Mouse (Mus musculus) stomach, embryonic 15.5 days (tissue): Measurements from ENCODE around the gene Etnppl. TPM values are rescaled to one million over a fixed set of nuclear protein-coding genes. Genes with fewer than 3 reads are reported as not detected.

Experiments
- ATAC-seq: fragments of 200-750 bp; cut with Nextera tagmentation; 2 replicates; pipeline ENCODE4 v1.8.0; 2017; ENCODE audit warnings: low read depth, moderate number of reproducible peaks, moderate TSS enrichment; ENCODE audit not compliant: insufficient read depth, low FRiP score
- H3K27ac ChIP-seq: fragments of 300-500 bp; sonication (generic); 2 replicates; pipeline ENCODE4 v1.5.1; 2015; ENCODE audit warnings: mild to moderate bottlenecking, inconsistent platforms
- H3K27me3 ChIP-seq: fragments of 300-500 bp; sonication (generic); replicated peaks from 2 replicates; pipeline ENCODE4 v1.6.1; 2015; ENCODE audit warnings: inconsistent platforms
- H3K36me3 ChIP-seq: fragments of 300-500 bp; sonication (generic); 2 replicates; pipeline ENCODE4 v1.6.1; 2015; ENCODE audit warnings: inconsistent platforms
- H3K4me1 ChIP-seq: fragments of 300-500 bp; sonication (generic); 2 replicates; pipeline ENCODE4 v1.6.1; 2015; ENCODE audit warnings: inconsistent platforms
- H3K4me2 ChIP-seq: fragments of 300-500 bp; sonication (generic); 2 replicates; pipeline ENCODE4 v1.6.1; 2015; ENCODE audit warnings: mild to moderate bottlenecking, inconsistent platforms
- H3K4me3 ChIP-seq: fragments of 300-500 bp; sonication (generic); replicated peaks from 2 replicates; pipeline ENCODE4 v1.5.1; 2015; ENCODE audit warnings: inconsistent platforms
- H3K9ac ChIP-seq: fragments of 300-500 bp; sonication (generic); 2 replicates; pipeline ENCODE4 v1.6.1; 2015; ENCODE audit warnings: inconsistent platforms
- H3K9me3 ChIP-seq: fragments of 300-500 bp; sonication (generic); 2 replicates; pipeline ENCODE4 v1.6.1; 2016; ENCODE audit warnings: inconsistent platforms
- WGBS: fragments of 180-500 bp; shearing (Covaris S2); methylation state at CpG from one replicate; pipeline ENCODE4 v1.1.7; 2015; 5-methylcytosine and 5-hydroxymethylcytosine counted together
- polyA plus RNA-seq: library from polyadenylated mRNA; unstranded; fragments of >200 nt; fragmentation: Nextera tagmentation; extraction: Ambion mirVana; gene quantifications from 2 replicates; pipeline ENCODE4 v1.2.1, GENCODE M21; 2015

Gene Etnppl
- polyA plus RNA-seq, result 0.09 TPM in 1 of 2 replicates, not detected in the other

DNA sequence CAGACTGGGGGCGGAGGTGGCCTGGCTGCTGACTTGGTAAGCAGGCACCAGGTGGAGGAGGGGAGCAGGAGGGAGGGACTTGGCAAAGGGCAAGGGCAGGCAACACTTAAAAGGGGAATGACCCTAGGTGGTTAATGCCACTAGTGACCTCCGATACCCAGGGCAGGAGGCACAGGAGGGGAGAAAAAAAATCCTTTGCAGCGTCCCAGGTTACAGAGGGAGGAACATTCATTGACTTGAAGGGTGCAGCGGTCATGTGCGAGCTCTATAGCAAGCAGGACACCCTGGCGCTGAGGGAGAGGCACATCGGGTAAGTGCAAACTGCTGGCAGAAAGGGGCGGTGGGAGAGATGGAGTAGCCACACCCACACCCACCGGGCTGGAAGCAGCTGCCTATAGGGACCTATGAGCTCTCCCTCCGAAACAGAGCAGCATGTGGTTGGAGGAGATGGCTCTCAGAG, at the start of gene Etnppl:
Gene Etnppl (plus strand): TSS at position 10 of the 460 bp plus-strand sequence.
- Histone ChIP-seq H3K4me2 (peak within 1 kb of the TSS; percentile 39), H3K9ac (no peak within 1 kb of the TSS), H3K27ac (no peak within 1 kb of the TSS), H3K4me1 (no peaks in the 10 kb centered on the region), H3K9me3 (no peaks in the 10 kb centered on the region), H3K36me3 (no peaks in the 10 kb centered on the region), H3K4me3 (0 out of 2 replicates have a peak within 1 kb of the TSS, but pooled peaks have one; percentile 5), H3K27me3 (no peaks in the 10 kb centered on the region)
- no peak for ATAC-seq
- WGBS, result 4% methylated on average over 10 of the region's 10 CpGs

DNA sequence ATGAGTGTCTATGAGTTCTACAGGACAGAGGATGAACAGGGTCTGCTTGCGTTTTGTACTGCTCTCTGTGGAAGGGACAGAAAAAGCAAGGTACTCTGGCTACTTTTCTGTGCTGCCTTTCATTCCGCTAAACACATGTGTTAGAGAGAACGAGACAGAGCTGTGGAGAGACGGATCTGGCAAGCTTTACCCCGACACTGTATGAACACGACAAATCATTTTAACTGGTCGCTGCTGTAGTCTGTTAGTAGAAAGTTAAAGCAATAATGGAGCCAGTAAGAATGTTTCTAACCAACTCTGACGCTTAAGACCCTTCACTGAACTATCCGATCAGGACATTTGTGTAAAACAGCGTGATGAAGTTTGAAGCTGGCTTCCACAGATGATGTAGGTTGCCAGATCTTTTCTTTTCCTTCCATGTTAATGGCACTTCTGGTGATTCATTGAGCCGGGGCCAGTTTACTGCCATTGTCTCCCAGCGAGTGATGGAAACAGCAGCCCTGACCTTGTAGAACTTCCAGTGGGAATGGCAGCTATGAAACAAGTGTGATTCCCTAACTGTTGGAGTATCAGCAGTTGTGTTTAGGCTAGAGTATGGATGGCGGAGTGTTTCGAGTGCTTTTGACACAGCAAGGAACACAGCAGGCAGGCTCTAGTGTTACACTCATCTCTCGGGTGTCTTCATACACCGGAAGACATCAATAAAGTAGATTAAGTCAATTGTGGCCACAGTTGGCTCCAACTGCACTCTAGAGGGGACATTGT, 48.7 kb upstream of the Etnppl start:
- Histone ChIP-seq H3K27ac (no peak overlapping the region), H3K4me2 (no peak overlapping the region), H3K4me1 (no peaks in the 10 kb centered on the region), H3K27me3 (0 out of 2 replicates have a peak, but pooled peaks cover 3% of the 10 kb centered on the region), H3K36me3 (no peaks in the 10 kb centered on the region), H3K9me3 (no peaks in the 10 kb centered on the region), H3K9ac (no peak overlapping the region), H3K4me3 (no peak overlapping the region)
- ATAC-seq, result no peak
- 58% methylated on average over 16 of the region's 16 CpGs for WGBS

DNA sequence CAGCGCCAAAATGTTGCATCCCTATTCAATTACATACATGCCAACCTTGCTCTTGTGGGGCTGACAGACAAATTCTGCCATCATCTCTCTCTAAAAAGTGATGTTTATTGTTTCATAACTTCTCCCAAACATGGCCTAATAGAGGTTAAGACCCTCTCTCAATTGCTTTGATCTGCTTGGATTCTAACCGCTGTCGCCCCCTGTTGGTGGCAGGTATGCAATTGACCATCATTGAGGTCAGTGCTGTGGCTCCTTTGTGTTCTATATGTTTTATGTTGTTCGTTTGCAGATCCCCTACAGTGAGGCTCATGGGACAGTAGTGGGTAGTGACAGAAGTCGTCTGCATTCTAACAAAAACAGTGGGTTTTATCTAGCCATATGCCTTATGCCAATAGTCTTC, 44.0 kb upstream of the Etnppl start:
- H3K4me2 ChIP-seq, result no peak overlapping the region
- no peak for ATAC-seq
- no peaks in the 10 kb centered on the region for H3K36me3 ChIP-seq
- no peak overlapping the region for H3K4me3 ChIP-seq
- H3K27ac ChIP-seq, result no peak overlapping the region
- no peaks in the 10 kb centered on the region for H3K27me3 ChIP-seq
- no peaks in the 10 kb centered on the region for H3K4me1 ChIP-seq
- no peak overlapping the region for H3K9ac ChIP-seq
- WGBS, result 71% methylated on average over 5 of the region's 5 CpGs
- no peaks in the 10 kb centered on the region for H3K9me3 ChIP-seq

DNA sequence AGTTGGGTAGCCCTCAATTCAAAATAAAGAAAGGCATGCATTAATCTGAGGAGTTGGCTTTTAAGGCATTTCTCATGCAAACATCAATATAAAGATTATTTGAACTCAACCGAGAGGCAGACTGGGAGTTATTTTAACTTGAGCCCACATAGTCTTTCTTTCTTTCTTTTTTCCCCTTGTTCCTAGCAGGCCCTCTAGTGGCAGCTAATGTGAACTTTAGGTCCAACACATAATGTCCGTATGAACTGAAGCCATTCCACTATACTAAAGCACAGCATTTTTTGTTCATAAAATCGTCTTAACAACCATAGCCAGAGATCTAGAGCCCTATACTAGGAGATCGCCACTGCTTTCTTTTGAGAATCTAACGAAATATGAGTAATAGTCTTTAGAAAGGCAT, 42.6 kb upstream of the Etnppl start:
- H3K9ac ChIP-seq, result no peak overlapping the region
- WGBS, result 27% methylated on average over 5 of the region's 5 CpGs
- H3K36me3 ChIP-seq, result no peaks in the 10 kb centered on the region
- no peak overlapping the region for H3K27ac ChIP-seq
- H3K4me2 ChIP-seq, result no peak overlapping the region
- no peaks in the 10 kb centered on the region for H3K27me3 ChIP-seq
- no peak for ATAC-seq
- no peaks in the 10 kb centered on the region for H3K9me3 ChIP-seq
- H3K4me3 ChIP-seq, result no peak overlapping the region
- no peaks in the 10 kb centered on the region for H3K4me1 ChIP-seq

DNA sequence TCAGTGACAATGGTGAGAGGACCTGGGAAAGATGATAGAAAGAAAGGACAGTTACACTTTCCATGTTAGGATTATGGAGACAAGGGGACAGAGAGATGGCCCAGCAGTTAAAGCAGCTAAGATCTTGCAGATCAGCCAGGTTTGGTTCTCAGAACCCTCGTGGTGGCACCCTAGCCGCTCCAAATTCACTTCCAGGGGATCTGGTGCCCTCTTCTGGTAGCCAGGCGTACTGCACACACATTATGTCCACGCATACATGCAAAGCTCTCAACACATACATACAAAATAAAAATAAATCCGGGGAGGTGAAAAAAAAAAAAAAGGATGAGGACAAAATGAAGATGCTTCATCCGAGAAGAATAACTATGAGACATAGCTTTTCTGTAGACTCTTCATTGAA, 40.6 kb upstream of the Etnppl start:
- Histone ChIP-seq H3K4me1 (no peaks in the 10 kb centered on the region), H3K9ac (no peak overlapping the region), H3K9me3 (no peaks in the 10 kb centered on the region), H3K27ac (no peak overlapping the region), H3K4me3 (no peak overlapping the region), H3K27me3 (no peaks in the 10 kb centered on the region), H3K4me2 (no peak overlapping the region), H3K36me3 (no peaks in the 10 kb centered on the region)
- 64% methylated on average over 6 of the region's 6 CpGs for WGBS
- no peak for ATAC-seq

DNA sequence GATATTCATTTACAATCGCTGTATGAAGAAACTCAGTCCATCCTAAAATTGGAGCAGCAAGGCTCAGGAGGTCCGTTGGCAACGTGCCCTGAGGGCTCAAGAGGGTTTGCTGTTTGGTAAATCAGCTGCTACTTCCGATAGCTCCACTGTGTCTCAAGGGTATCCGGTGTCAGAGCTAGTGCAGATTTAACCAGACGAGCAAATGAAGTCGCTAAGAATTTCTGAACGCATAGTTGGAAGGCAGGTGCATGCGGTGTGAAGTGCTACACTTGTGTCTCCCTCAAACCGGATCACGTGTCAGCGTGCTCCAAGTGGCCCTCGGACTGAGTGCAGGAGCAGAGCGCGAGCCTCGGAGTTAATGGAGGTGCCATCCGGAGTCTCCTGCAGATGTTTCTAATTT, 37.7 kb upstream of the Etnppl start:
- Histone ChIP-seq H3K27ac (no peak overlapping the region), H3K4me2 (no peak overlapping the region), H3K27me3 (no peaks in the 10 kb centered on the region), H3K4me3 (no peak overlapping the region), H3K36me3 (no peaks in the 10 kb centered on the region), H3K4me1 (no peaks in the 10 kb centered on the region), H3K9ac (no peak overlapping the region), H3K9me3 (no peaks in the 10 kb centered on the region)
- 68% methylated on average over 17 of the region's 17 CpGs for WGBS
- ATAC-seq, result no peak

DNA sequence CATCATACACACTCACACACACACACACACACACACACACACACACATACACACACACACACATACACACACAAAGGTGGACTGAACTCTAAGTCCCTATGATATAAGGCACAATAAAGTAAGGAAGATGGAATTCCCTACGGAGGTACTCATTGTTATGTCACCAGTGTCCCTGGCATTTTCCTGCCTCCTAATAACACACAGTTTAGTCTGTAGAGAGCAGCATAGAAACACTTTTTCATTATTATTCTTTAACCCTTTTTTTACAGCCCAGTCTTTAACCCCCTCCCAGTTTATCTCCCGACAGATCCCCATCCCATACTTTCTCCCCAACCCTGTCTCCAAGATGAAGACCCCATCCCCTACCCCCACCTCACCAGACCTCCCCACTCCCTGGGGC, 35.7 kb upstream of the Etnppl start:
- ATAC-seq, result no peak
- H3K4me2 ChIP-seq, result no peak overlapping the region
- no peak overlapping the region for H3K9ac ChIP-seq
- no peak overlapping the region for H3K27ac ChIP-seq
- H3K36me3 ChIP-seq, result no peaks in the 10 kb centered on the region
- H3K9me3 ChIP-seq, result no peaks in the 10 kb centered on the region
- no peaks in the 10 kb centered on the region for H3K27me3 ChIP-seq
- no peaks in the 10 kb centered on the region for H3K4me1 ChIP-seq
- 81% methylated on average over 2 of the region's 2 CpGs for WGBS
- no peak overlapping the region for H3K4me3 ChIP-seq

DNA sequence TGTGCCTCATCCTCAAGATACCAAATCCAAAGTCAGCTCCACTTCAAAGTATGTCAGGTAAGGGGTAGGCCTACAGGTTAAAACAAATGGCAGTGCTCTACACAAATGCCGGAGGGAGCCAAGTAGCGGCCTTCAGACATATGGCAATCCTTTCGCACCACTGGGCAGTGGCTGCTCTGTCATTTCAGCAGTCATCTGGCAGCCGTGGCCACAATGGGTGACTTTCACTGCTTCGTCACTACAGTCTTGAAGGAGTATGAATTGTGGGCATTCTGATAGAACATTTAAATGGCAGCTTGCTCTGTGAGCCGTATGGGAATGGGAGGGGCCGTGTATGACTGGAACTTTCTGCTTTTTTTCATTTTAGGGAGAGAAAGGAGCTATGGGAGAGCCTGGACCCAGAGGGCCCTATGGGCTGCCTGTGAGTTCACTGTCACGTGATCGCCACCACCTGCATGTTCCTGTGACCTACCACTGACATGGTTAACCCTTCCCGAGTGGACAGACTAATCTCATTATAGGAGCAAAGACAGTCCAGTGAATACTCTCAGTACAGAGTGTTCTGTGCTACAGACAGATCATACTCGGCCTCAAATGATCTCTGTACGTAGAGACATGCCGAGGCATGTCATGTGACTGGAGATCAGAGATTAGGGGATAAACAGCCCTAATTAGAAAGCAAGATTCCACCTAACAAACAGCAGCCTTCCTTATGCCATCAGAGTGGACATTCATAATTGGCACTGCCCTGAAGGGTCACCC, 34.2 kb upstream of the Etnppl start:
- H3K36me3 ChIP-seq, result no peaks in the 10 kb centered on the region
- WGBS, result 80% methylated on average over 13 of the region's 13 CpGs
- H3K9ac ChIP-seq, result no peak overlapping the region
- H3K9me3 ChIP-seq, result no peaks in the 10 kb centered on the region
- no peak for ATAC-seq
- no peaks in the 10 kb centered on the region for H3K27me3 ChIP-seq
- H3K4me3 ChIP-seq, result no peak overlapping the region
- H3K4me2 ChIP-seq, result no peak overlapping the region
- H3K4me1 ChIP-seq, result no peaks in the 10 kb centered on the region
- no peak overlapping the region for H3K27ac ChIP-seq

DNA sequence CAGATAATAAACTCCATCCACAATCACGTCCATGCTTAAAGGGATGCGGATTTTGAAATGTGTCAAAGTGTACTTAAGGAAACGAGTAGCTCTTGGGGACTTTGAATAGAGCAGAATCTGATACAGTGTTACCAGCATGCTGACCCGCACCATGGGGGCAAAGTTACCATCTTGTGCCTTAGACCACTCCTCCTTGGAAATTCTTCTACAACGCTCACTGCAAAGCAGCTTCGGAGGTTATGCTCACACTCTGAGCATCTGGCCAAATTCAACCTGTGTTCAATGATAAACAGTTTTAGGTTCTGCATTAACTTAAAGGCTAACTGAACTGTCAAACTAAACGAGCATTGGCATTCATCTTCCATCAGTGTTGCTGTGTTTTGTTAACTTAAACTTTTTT, 33.2 kb upstream of the Etnppl start:
- H3K4me3 ChIP-seq, result no peak overlapping the region
- no peak overlapping the region for H3K9ac ChIP-seq
- no peaks in the 10 kb centered on the region for H3K36me3 ChIP-seq
- H3K9me3 ChIP-seq, result no peaks in the 10 kb centered on the region
- ATAC-seq, result no peak
- H3K4me2 ChIP-seq, result no peak overlapping the region
- H3K4me1 ChIP-seq, result no peaks in the 10 kb centered on the region
- no peak overlapping the region for H3K27ac ChIP-seq
- H3K27me3 ChIP-seq, result no peaks in the 10 kb centered on the region
- 64% methylated on average over 7 of the region's 7 CpGs for WGBS

DNA sequence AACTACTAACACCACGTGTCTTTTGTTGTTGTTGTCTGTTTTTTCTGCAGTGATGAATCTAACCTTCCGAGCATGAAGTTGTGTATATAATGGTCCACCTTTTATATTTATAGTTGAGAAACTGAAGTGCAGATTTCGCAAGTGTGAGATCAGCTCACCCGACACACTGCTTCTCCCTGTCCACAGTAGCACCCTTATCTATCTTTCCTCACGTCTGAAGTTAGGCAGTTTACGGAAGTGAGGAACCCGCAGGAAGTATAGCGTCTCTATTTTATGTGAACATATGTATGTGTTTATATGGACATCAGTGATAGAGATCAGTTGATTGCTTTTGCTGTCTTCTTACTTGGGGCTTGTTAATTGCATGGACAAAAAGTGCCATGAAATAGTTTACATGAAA, 22.2 kb upstream of the Etnppl start:
- no peak for ATAC-seq
- 71% methylated on average over 8 of the region's 8 CpGs for WGBS

DNA sequence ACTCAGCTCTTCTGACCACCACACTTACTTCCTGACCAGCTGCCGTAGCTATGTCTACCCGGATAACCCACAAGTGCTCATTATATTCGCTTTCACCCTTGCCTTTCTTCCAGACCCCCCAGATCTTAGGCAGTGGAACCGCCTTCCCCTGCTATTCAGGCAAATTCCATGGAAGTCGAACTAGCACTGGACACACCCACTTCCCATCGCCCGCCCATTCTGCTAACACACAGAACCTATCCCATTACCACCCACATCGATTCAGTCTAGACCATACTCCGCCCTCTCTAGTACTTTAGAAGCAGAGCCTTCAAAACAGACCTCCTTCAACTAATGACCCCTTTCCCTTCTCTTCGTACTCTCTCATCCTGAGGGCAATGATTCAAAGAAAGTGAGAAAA, 15.8 kb upstream of the Etnppl start:
- 76% methylated on average over 10 of the region's 10 CpGs for WGBS
- no peak overlapping the region for H3K9ac ChIP-seq
- no peaks in the 10 kb centered on the region for H3K4me1 ChIP-seq
- no peak overlapping the region for H3K27ac ChIP-seq
- ATAC-seq, result no peak; the same call in 1 of the 2 replicates
- no peaks in the 10 kb centered on the region for H3K36me3 ChIP-seq
- H3K9me3 ChIP-seq, result no peaks in the 10 kb centered on the region
- no peaks in the 10 kb centered on the region for H3K27me3 ChIP-seq
- H3K4me2 ChIP-seq, result no peak overlapping the region
- H3K4me3 ChIP-seq, result no peak overlapping the region

More for the DNA sequence above, 22.2 kb upstream of the Etnppl start:
- Histone ChIP-seq H3K4me1 (no peaks in the 10 kb centered on the region), H3K9ac (no peak overlapping the region), H3K4me2 (no peak overlapping the region), H3K36me3 (no peaks in the 10 kb centered on the region), H3K27me3 (no peaks in the 10 kb centered on the region), H3K9me3 (no peaks in the 10 kb centered on the region), H3K4me3 (no peak overlapping the region), H3K27ac (no peak overlapping the region)

DNA sequence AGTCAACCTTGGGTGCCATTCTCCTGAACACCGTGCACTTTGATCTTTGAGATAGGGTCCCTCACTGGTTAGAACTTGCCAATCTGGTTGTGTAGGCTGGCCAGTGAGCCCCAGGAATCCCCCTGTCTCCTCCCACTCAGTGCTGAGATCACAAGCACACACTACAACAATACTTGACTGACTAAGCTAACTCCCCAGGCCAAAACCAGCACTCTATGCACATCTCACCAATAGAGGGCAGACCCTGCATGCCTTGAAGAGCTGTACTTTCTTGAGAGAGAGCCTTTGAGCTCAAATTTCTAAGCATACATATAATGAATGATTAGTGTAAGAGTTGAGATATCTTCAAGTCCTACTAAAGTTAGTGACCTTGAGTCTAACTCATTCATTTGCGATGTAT, 9.3 kb upstream of the Etnppl start:
- no peaks in the 10 kb centered on the region for H3K9me3 ChIP-seq
- H3K27me3 ChIP-seq, result no peaks in the 10 kb centered on the region
- no peaks in the 10 kb centered on the region for H3K4me1 ChIP-seq
- no peak overlapping the region for H3K27ac ChIP-seq
- ATAC-seq, result no peak
- WGBS, result 75% methylated on average over 2 of the region's 2 CpGs
- no peak overlapping the region for H3K4me2 ChIP-seq
- H3K9ac ChIP-seq, result no peak overlapping the region
- H3K36me3 ChIP-seq, result no peaks in the 10 kb centered on the region
- H3K4me3 ChIP-seq, result no peak overlapping the region
